Mouse (Mus musculus): ENCODE measurements around the gene Bcas2. TPM values are rescaled to one million over a fixed set of nuclear protein-coding genes. Genes with fewer than 3 reads are reported as not detected.
"Not testable (repeated sequence)": the region's sequence is repeated elsewhere in the genome, so short reads cannot be mapped to it uniquely, and the experiment has no call there.

Bcas2 gene
- total RNA-seq, 2 experiments from 2014 or later, result 86.1 to 93.7 TPM

GRCm38 (mm10) chr3:103213537-103213936, 42.1 kb downstream of the Bcas2 start:
- intact Hi-C loops (cut with DNase I), result no loop called here
- DNase-seq, result no peak

GRCm38 (mm10) chr3:103214593-103215285, 43.3 kb downstream of the Bcas2 start:
- DNase-seq, result no peak
- intact Hi-C loops (cut with DNase I), result no loop called here

GRCm38 (mm10) chr3:103215399-103215798, 43.9 kb downstream of the Bcas2 start:
- intact Hi-C loops (cut with DNase I); DNase-seq: not testable (repeated sequence)

- intact Hi-C loops (cut with DNase I), result no loop called here
- DNase-seq, result peak; percentile 33
These were observed 50.0 kb downstream of the Bcas2 start for GRCm38 (mm10) chr3:103221435-103221834.

- intact Hi-C loops (cut with DNase I), result no loop called here
- peak; percentile 12 for DNase-seq
These were observed 52.3 kb downstream of the Bcas2 start for GRCm38 (mm10) chr3:103223752-103224151.

GRCm38 (mm10) chr3:103224231-103224765, 52.8 kb downstream of the Bcas2 start:
- intact Hi-C loops (cut with DNase I), result no loop called here
- DNase-seq, result no peak

GRCm38 (mm10) chr3:103227729-103228128, 56.3 kb downstream of the Bcas2 start:
- intact Hi-C loops (cut with DNase I), result no loop called here
- no peak for DNase-seq

Other genes with a start within 250 kb of the Bcas2 start
- not detected for gene Sycp1, start 235.6 kb upstream of the Bcas2 start, total RNA-seq (2021)
- not detected for gene Nr1h5, start 207.5 kb upstream of the Bcas2 start, total RNA-seq (2021)
- gene Sike1, start 175.9 kb upstream of the Bcas2 start, total RNA-seq (2021), result 10 to 100 TPM; 91.5 to 98.7 TPM
- gene Csde1, start 151.2 kb upstream of the Bcas2 start, total RNA-seq (2021), result 100 to 1,000 TPM; 324 to 349 TPM
- 100 to 1,000 TPM; 191 to 214 TPM for gene Nras, start 113.4 kb upstream of the Bcas2 start, total RNA-seq (2021)
- not detected for gene Ampd1, start 97.6 kb upstream of the Bcas2 start, total RNA-seq (2021)
- 1 to 10 TPM; 1.1 to 1.4 TPM for gene Dennd2c, start 69.1 kb upstream of the Bcas2 start, total RNA-seq (2021)
- gene Trim33, start 107.6 kb downstream of the Bcas2 start, total RNA-seq (2021), result 10 to 100 TPM; 73.1 to 75.2 TPM

All from left cerebral cortex, postnatal 4 days (tissue).